Mouse (Mus musculus): ENCODE results near the gene Rec114.
A peak's percentile ranks its signal among the peaks of the same experiment; 100 is the strongest.

The Rec114 gene

GRCm38 (mm10) chr9:58662007-58662406 is 81.8 kb downstream of the Rec114 start:
- no peak for DNase-seq (ENCODE audit: low read depth, low spot score)

GRCm38 (mm10) chr9:58660673-58661072 is 83.1 kb downstream of the Rec114 start:
- no peak for DNase-seq (ENCODE audit: low read depth, low spot score)

- no peak for DNase-seq (ENCODE audit: low read depth, low spot score)
Observed at GRCm38 (mm10) chr9:58659989-58660388, 83.8 kb downstream of the Rec114 start.

GRCm38 (mm10) chr9:58659331-58659730 is 84.4 kb downstream of the Rec114 start:
- DNase-seq (ENCODE audit: low read depth, low spot score) = no peak

- no peak for DNase-seq (ENCODE audit: low read depth, low spot score)
Observed at GRCm38 (mm10) chr9:58658596-58659309, 85.0 kb downstream of the Rec114 start.

- DNase-seq (ENCODE audit: low read depth, low spot score) = no peak
Observed at GRCm38 (mm10) chr9:58657735-58658512, 85.8 kb downstream of the Rec114 start.

- no peak for DNase-seq (ENCODE audit: low read depth, low spot score)
Observed at GRCm38 (mm10) chr9:58656824-58657223, 86.9 kb downstream of the Rec114 start.

- peak; percentile 50 for DNase-seq (ENCODE audit: low read depth, low spot score)
Observed at GRCm38 (mm10) chr9:58656396-58656795, 87.4 kb downstream of the Rec114 start.

- no peak for DNase-seq (ENCODE audit: low read depth, low spot score)
Observed at GRCm38 (mm10) chr9:58654494-58654893, 89.3 kb downstream of the Rec114 start.

GRCm38 (mm10) chr9:58651993-58652392 is 91.8 kb downstream of the Rec114 start:
- peak; percentile 83 for DNase-seq (ENCODE audit: low read depth, low spot score)

- DNase-seq (ENCODE audit: low read depth, low spot score) = no peak
Observed at GRCm38 (mm10) chr9:58649265-58649626, 94.5 kb downstream of the Rec114 start.

- peak; percentile 37 for DNase-seq (ENCODE audit: low read depth, low spot score)
Observed at GRCm38 (mm10) chr9:58648406-58649264, 95.1 kb downstream of the Rec114 start.

GRCm38 (mm10) chr9:58630441-58630840 is 113.3 kb downstream of the Rec114 start:
- no peak for DNase-seq (ENCODE audit: low read depth, low spot score)

GRCm38 (mm10) chr9:58627197-58627596 is 116.6 kb downstream of the Rec114 start:
- no peak for DNase-seq (ENCODE audit: low read depth, low spot score)

GRCm38 (mm10) chr9:58623009-58623408 is 120.8 kb downstream of the Rec114 start:
- DNase-seq (ENCODE audit: low read depth, low spot score) = no peak

- no peak for DNase-seq (ENCODE audit: low read depth, low spot score)
Observed at GRCm38 (mm10) chr9:58615064-58615938, 128.5 kb downstream of the Rec114 start.

- peak; percentile 82 for DNase-seq (ENCODE audit: low read depth, low spot score)
Observed at GRCm38 (mm10) chr9:58613790-58614189, 130.0 kb downstream of the Rec114 start.

All from brain, adult 2 months (tissue).